Mouse (Mus musculus) urinary bladder, postnatal 0 days (tissue): ENCODE data around the gene Usp45. TPM values are rescaled to one million over a fixed set of nuclear protein-coding genes. Genes with fewer than 3 reads are reported as not detected.

Experiments used
- polyA plus RNA-seq: library from polyadenylated mRNA; unstranded; fragments of >200 nt; fragmentation: Nextera tagmentation; extraction: Ambion mirVana; gene quantifications from 2 replicates; pipeline ENCODE4 v1.2.1, GENCODE M21; 2015

Usp45 gene
- 4.8 and 4.9 TPM in 2 replicates for polyA plus RNA-seq

GRCm38 (mm10) chr4:21766863-21767304, at the start of gene Usp45, which contains the start of gene Tstd3:
Gene Usp45 (plus strand): TSS chr4:21767156.
Gene Tstd3 (minus strand): TSS chr4:21767212.

GRCm38 (mm10) chr4:21727615-21728165, 39.3 kb upstream of the Usp45 start, which contains the start of gene Ccnc:
Gene Ccnc (plus strand): TSS chr4:21727701.

DNA sequence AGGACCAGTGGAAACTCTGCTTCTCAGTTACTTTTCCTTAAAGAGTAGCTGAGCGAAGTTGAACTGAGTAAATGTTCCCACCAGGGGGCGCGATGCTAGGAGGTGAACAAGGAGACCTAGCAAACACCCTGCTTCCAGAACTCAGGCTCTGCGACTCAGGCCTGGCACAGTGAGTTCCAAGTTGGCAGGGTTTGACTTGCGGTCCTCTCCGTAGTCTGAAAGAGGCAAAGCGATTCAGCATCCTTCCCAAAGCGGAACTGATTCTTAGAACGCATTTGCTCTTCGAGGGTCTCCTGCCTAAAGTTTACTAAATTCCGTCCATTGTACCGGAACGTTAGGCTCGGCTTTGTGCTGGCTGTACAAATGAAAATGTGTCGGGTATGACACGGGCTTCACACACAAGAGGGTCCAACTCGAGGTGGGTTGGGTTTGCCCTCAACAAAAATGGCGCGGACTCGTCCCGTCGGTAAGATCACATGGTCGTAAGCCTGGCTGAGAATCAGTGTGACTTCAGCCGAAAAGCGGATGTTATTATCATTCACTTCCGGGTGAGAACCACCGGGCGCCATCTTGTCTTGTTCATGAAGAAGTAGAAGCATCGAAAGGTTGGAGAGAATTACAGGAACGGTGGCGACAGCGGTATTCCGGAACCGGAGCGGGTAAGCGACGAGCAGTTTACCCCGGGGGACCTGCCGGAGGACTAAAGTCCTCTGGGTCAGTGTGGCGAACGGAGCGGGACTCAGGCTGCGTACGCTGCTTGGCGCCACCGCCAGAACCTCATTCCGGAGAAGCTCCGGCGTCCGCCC, 80.7 kb downstream of the Usp45 start, which contains the start of gene Pnisr:
Pnisr (plus strand) TSS at position 103 of the 806 bp plus-strand sequence.

DNA sequence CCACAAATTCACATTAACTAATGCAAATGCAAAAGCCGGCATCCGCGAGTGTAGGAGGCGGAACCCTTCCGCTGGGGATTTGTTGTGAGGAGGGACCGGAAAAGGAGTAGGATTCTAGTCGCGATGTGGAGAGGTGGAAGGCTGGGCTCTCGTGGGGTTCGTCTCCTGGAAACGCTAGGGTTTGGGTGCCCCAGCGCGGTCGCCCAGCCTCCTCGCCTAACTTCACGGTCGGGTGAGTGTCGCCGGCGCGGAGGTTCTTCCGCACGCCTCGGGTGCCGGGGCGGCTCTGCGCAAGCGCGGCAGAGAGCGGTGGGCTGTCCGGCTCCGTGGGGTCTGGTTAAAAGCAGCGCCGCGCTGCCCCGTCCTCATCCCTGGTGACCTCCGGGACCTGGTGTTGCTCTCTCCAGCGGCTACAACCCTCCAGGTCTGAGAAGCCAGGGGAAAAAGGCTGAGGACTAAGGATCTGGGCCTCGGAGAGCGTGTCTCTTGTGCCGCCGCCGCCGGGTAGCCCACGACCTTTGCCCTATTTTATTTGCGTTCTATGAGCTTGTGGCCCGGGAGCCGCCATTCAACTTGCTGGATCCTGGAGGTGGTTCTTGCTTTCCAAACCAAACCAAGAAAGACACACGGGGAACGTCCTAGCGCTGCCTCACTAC, 112.7 kb downstream of the Usp45 start, which contains the start of gene Coq3:
Coq3 (plus strand) TSS at position 109 of the 656 bp plus-strand sequence.

Other genes with a start within 250 kb of the Usp45 start
- not detected in 2 replicates for gene Prdm13, start 81.2 kb upstream of the Usp45 start, polyA plus RNA-seq
- gene Ccnc, start 39.5 kb upstream of the Usp45 start, polyA plus RNA-seq: 28.6 and 37.3 TPM in 2 replicates
- gene Tstd3, start 56 bp downstream of the Usp45 start, polyA plus RNA-seq: 61.5 and 65.9 TPM in 2 replicates
- 52.0 and 54.6 TPM in 2 replicates for gene Pnisr, start 80.4 kb downstream of the Usp45 start, polyA plus RNA-seq
- gene Coq3, start 112.5 kb downstream of the Usp45 start, polyA plus RNA-seq: 13.3 and 14.1 TPM in 2 replicates
- gene Faxc, start 164.2 kb downstream of the Usp45 start, polyA plus RNA-seq: 6.4 and 7.7 TPM in 2 replicates